Mouse (Mus musculus) layer of hippocampus, adult 9-11 months (tissue): ENCODE measurements around the gene Gm15217.

Experiments
- DNase-seq: peaks from one replicate; pipeline ENCODE4 v3.0.0; 2022

The Gm15217 gene

GRCm38 (mm10) chr14:46379285-46379684 is at the start of gene Gm15217:
Gene Gm15217, plus strand, starts transcription at chr14:46379414.
- DNase-seq, result no peak

- no peak for DNase-seq
Observed at GRCm38 (mm10) chr14:46333421-46334237, 45.6 kb upstream of the Gm15217 start.

DNA sequence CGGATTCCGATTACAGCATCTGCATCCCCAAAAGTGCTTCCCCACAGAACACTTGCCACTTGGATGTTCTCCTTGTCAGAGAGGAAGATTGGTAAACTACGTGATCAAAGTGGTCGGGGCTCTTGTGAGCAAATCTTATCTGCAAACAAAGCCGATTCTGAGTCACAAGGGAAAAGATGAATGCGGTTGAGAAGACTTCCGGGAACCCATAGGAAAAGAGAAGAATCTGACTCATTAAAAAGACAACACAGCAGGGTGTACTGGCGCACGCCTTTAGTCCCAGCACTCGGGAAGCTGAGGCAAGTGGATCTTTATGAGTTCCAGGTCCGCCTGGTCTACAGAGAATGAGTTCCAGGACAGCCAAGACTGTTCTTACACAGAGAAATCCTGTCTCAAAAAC is 40.4 kb upstream of the Gm15217 start:
- DNase-seq, result no peak

- DNase-seq, result no peak
Observed at GRCm38 (mm10) chr14:46344750-46345149, 34.5 kb upstream of the Gm15217 start.

- no peak for DNase-seq
Observed at GRCm38 (mm10) chr14:46357286-46357685, 21.9 kb upstream of the Gm15217 start.

GRCm38 (mm10) chr14:46357696-46358095 is 21.5 kb upstream of the Gm15217 start:
- DNase-seq, result no peak

GRCm38 (mm10) chr14:46363209-46363608 is 16.0 kb upstream of the Gm15217 start:
- no peak for DNase-seq

DNA sequence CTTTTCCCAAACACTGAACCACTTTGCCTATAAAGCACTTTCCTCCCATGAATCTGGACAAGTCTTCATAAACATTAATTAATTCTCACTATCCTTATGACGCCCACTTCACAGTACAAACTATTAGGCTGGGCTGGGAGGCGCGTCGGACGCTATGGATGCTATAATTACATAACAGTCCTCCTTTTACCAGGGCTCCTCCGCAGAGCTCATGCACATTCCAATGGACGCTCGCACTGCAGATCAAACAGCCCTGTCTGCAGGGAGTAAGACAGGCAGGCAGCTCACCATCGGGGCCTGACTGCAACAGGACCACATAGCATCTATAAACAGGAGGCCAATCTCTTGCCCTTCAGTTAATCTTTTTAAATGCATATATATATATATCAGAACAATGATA is 6.8 kb upstream of the Gm15217 start:
- DNase-seq, result no peak

GRCm38 (mm10) chr14:46375796-46376195 is 3.4 kb upstream of the Gm15217 start:
- DNase-seq, result no peak

- DNase-seq, result no peak
Observed at GRCm38 (mm10) chr14:46380286-46380721, 1.1 kb downstream of the Gm15217 start.

- no peak for DNase-seq
Observed at GRCm38 (mm10) chr14:46381457-46381856, 2.2 kb downstream of the Gm15217 start.

DNA sequence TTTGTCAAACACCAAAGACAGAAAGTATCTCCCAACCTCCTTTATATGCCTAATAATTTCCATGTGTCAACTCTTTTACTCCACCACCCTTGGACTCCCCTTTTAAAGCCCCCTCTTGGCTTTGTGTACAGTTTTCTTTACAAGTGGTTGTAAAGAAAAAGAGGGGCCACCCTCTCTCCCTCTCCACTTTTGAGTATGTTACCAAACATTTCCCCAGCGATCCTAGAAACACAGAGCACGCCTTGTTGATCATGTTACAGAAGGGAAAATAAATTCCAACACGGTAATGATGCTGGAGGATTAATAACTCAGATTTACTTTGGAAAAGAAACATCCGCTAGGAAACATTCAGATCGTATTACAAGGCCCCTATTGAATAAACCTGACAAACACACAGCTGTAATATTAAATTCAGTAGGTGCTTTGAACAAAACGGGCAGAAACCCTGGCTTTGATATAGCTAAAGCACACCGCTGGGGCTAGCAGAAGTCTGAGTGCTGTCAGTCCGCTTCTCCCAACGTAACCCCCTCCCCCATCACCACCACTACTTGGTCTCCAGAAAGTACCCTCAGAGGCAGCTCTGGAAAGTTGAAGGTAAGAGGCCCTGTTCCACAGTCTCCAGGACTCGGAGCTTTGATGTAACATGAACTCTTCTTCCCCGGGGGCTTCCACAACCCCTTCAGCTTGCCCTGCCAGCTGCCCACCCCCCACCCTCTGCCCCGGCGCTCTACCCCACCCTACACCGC is 5.9 kb downstream of the Gm15217 start:
- DNase-seq, result no peak

GRCm38 (mm10) chr14:46385701-46386477 is 6.7 kb downstream of the Gm15217 start:
- no peak for DNase-seq

DNA sequence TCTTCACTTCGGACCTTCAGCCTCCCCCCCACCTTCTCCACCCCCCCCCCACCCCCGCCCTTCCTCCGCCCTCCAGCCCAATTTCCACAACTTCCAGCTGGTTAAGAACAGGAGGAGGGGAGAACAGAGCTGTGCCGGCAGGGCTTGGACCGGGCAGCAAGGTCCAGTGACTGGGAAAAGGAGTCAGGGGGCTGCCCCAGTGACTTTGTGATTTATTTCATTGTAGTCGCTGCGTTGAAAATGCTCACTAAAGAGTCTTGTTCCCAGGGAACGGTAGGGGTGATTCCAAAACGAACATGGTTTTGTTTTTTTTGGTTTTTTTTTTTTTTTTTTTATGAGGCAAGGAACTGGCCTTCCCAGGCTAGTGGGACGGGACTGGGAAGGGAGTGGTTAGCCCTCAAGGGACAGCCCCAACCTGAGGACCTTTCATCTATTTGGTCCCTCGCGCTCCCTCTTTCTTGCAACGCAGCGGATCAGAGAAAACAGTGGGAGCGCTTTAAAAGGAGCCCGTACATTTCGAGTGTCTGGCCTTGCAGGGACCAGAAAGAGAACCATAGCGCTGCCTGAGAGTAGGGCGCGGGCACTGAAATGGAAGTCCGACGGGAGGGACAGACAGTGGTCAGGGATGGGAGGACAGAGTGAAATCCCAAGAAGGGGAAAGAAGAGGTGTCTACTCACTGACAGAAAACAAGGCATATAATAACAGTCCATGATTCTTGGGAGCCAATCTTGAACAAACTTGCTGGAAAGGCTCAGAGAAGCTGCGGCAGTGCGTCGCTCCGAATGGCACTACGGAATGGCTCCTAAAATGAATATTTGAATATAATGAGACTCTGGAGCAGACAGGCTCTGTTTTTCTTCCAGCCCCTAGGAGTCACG is 7.5 kb downstream of the Gm15217 start:
- no peak for DNase-seq

- DNase-seq, result no peak
Observed at GRCm38 (mm10) chr14:46387357-46387671, 8.1 kb downstream of the Gm15217 start.

DNA sequence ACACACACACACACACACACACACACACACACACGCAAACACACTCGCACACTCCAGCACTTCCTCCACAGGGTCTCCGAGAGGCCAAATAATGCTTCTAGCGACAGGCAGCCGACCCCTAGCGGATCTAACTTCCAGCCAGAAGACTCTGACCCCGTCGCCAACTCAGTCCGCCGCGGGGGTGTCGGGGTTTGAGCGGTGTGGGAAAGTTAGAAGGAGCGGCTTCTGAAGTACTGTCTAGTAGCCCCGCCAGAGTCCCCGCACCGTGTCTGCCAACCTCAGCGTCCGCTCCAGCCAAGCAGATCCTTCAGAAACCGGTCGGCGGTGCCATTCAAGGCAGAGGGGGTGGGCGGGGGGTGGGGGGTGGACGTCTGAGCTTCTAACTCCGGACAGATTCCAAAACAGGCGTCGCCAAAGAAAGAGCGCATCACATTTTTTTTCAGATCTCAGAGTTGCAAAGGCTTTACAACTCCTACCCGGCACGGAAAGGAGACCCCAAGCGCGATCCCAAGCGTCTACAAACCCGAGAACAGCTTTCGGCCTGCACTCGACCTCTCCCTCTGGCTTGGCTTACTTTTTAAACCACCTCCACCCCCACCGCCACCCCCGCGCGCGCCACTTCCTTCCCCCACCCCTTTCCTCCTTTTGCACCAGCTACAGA is 8.7 kb downstream of the Gm15217 start:
- DNase-seq, result no peak

GRCm38 (mm10) chr14:46388636-46389035 is 9.4 kb downstream of the Gm15217 start:
- DNase-seq, result no peak

GRCm38 (mm10) chr14:46389438-46390248 is 10.4 kb downstream of the Gm15217 start:
- DNase-seq, result no peak

DNA sequence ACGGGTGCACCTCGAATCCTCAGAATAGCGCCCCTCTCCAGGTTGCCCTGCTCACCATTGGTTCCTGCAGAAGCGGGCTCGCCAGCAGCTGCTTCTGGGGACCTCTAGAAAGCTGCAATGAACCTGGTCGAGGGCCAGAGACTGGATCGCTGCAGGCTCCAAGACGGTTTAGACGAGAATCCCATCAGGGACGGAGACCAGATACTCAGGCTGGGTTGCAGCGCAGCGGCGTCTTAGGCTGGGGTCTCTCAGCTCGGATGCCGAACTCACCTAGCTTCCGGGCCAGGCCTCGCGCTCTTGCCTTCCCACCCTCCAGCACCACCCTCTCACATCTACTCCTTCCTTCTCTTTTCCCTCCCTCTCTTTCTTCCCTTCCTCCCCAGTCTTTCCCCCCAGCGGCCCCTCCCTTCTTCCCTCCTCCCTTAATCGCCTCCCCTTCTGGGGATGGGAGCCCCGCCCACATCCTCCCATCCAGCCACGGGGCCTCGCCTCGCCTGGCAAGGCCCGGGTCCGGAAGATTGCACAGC is 11.1 kb downstream of the Gm15217 start, which contains the start of gene Bmp4:
Bmp4 (minus strand) TSS at position 421 of the 527 bp plus-strand sequence.
- no peak for DNase-seq

DNA sequence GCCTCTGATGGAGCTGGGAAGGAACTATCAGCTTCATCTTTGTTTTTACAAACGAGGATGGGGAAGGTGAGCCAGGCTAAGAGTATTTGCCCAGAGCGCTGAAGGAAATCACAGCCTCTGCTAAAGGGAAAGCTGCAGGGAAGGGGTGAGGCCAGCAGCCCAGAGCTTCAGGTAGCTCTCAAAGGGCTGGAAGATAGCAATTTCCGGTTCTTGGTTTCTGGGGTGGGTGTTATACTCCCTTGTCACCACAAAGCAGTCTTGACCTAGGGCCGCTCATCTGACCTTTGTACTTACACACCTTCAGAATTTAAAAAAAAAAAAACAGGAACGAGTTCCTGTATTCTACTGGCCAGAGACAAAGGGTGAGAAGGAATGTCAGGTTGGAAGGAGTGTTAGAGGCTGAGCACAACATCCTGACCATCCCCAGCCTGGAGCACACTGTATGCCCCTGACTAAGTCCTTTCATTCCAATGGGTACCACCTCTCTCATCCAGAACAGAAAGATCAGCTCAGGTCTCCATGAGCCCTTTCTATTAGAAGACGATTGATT is 12.5 kb downstream of the Gm15217 start:
- no peak for DNase-seq
